Mouse (Mus musculus) cerebral cortex, adult 2 months (tissue): Measurements from ENCODE around the gene Rasgrp3.

Experiments used
- WGBS: fragments of 180-500 bp; shearing (Covaris S2); methylation state at CpG from one replicate; pipeline ENCODE4 v1.1.7; 2018; 5-methylcytosine and 5-hydroxymethylcytosine counted together

Rasgrp3 gene

DNA sequence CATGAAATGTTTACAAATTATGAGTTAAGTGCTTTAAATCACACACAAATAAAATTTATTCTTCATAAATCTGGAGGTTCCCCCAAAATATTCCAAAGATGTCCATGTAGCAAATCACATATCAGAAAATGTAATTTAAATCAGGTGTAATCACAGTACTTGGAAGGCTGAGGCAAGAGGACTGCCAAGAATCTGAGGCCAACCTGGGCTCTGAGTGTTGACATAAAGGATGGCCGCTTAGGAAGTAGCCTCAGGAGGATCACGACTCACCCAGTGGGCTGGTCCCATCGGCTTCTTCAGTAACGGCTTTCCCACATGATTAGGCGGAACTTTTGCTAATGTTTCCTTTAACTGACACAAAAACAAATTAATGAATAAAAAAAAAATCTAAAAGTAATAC is 104.1 kb downstream of the Rasgrp3 start:
- WGBS: 89% methylated on average over 5 of the region's 5 CpGs

DNA sequence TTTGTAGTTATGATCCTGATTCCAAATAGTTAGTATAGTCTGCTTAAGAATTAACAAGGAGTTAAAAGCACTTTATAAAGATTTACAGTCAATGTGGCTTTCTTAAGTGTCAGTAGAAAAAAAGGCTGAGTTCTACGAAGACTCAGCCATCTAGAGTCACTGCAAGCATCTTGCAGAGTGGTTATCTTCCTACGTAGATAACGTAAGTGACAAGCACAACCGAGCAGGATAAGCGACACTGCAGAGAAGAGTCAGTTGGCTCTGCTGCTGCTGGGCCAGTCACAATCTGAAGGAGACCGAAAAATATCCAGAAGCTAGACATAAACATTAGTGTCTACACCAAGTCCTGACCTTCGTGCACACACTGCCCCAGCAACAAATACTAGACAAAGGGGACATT is 107.7 kb downstream of the Rasgrp3 start:
- WGBS: 75% methylated on average over 7 of the region's 7 CpGs

DNA sequence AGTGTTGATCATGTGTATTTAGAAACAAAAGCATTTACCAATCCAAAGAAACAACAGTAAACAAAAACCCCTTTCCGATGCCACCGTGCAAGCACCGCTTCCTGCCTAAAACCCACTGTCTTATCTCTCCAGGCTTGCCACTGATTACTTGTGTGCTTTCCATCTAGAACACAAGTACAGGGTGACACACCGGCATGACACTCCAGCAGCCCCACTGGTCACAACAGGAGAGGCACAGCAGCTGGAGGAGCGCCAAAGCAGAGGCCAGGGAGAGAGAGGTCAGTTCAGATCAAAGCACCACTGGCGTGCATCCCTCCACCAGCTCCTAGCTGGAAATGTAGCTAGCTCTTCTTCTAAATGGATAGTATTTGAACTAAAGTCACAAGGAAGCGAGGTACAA is 108.6 kb downstream of the Rasgrp3 start:
- WGBS: 81% methylated on average over 7 of the region's 7 CpGs

DNA sequence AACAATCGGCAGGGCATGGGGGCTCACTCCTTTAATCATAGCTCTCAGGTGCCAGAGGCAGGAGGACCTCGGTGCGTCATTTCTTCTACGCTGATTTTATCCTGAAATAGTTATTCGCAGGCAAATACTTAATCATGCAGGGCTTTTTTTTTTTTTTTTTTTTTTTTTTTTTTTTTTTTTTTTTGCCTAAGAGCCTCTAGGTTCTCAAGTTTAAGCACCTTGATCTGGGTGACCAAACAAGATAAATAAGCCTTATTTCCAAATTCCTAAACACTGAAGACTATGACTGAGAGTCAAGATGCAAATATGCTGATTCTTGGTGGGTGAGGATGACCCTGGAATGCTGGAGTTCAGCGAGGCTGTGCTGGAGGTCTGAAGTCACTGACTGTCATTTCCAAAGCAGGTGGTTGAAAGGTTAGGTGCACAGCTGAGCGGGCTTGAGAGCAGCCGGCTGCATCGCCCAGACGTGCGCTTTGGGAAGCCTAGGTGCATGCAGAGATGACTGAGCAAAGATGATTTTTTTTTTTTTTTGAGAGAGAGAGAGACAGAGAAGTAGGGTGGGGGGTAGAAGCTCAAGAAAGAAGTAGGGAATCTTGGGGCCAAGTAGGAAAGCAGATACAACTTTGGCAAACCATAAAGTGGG is 115.2 kb downstream of the Rasgrp3 start:
- WGBS: 38% methylated on average over 11 of the region's 11 CpGs

DNA sequence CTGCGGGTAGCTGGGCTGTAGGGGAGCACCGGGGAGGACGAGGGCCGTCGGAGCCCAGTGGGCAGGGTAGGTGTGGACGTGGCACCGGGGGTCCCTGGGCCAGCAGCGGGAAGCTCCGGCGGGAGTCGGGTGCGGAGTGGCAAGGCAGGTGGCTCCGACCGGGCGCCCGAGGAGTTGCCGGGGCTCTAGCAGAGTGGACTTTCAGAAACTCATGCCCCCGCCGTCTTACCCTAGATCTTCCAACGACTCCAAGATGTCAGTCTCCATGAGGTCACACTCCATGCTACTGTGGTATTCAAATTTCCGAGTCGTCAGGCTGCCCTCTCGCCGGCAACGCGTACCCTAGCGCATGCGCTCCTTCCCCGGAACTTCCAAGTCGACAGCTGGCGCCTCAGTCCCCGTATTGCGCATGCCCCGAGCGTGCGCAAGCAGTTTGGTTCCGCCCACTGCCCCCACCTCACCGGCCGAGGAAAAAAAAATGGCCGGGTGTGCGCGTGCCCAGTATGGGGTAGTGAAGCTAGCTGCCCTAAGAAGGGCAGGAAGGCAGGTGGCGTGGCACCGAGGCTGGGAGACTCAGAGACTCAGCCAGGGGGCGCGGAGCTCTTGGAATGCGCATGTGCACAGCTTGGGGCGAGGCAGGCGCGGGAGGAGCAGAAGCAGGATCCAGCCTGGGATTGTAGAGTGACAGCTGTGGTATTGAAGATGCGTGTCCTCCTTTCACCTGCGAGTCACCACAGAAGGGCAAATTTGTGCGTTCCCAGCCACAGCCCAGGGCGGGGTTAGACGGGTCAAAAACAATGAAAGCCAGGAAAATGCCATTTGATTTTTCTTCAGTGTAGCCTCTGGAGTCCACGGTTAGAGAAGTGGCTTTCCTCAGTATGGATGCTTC is 116.1 kb downstream of the Rasgrp3 start, which contains the start of gene Fam98a:
Gene Fam98a (minus strand): TSS at position 435 of the 889 bp plus-strand sequence.
- under 1% methylated on average over 56 of the region's 56 CpGs for WGBS

DNA sequence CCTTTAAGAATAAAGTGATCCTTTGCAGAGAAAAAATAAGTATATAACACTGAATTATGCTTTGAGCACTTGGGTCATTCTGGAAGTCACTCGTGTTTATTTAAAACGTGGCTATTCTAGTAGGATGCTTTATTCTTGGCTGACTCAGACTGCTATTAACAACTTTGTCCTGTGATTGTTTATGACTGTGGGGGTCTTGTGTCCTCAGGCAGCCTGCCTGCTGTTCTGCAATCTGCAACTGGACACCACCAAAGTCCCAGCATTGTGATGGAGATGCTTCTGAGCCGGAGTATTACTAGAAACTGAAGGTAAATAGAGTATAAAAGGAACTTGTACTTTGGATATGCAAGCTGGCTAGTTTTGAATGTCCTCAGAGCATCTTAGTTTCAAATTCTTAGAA is 121.3 kb downstream of the Rasgrp3 start:
- 39% methylated on average over 3 of the region's 3 CpGs for WGBS

DNA sequence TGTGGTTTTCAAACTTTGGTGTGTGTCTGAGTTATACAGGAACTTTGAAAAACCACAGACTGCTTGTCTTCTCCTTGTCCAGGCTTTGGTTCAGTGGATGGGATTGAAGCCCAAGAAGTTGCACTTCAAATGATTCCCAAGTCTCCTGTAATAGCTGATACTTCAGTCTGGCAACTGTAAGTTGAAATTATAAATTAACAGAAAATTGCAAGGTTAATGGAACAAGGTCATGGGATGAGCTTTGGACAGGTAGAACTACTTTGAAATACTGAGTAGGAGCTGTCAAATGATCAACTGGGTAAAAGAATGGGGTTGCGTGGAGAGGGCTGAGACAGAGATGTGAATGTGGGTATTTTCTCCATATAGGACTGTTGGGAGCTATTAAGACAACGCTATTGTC is 122.3 kb downstream of the Rasgrp3 start:
- WGBS: 96% methylated on average over 2 of the region's 2 CpGs

DNA sequence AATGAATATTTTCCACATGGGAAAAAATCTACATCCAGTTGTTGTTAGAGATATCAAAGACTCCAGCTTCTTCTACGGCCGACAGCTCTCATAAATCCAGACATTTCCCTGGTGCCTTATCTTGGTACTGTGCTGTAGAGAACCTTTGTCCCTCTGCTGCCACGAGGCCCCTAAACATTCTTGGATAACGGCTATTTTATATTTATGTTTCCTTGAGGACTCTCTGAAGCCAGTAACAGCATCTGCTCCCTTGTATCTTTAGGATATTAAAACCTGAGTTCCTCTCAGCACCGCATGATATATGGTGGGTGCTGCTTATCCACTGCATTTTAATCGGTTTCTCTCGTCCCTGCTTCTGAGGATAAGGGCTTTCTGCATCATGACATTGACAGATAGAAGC is 139.9 kb downstream of the Rasgrp3 start:
- 88% methylated on average over 7 of the region's 7 CpGs for WGBS
